Mouse (Mus musculus) retina, adult 2 months (tissue): ENCODE data around the gene Brwd1.
"Not testable (repeated sequence)": the region's sequence is repeated elsewhere in the genome, so short reads cannot be mapped to it uniquely, and the experiment has no call there.

Experiments used
- DNase-seq: peaks from one replicate; pipeline ENCODE4 v3.0.0-alpha.2; 2012; ENCODE audit warnings: low read depth, low spot score

Gene Brwd1

DNA sequence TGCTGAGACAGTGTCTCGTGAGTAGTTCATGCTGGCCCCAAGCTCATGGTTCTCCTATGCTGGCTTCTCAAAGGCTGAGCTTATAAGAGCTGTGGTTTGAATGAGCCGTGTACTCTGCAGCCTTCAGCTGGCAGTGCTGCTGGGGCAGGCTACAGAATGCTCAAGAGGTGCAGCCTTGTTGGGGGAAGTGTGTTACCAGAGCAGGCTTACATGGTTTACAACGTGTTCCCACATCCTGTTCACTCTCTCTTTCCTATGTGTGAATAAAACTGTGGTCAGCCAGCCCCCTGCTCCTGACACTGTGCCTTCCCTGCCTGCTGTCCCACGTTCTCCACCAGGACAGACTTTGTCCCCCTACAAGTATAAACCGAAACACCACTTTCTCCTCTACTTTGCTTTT lies 97.4 kb downstream of the Brwd1 start:
- DNase-seq: no peak

DNA sequence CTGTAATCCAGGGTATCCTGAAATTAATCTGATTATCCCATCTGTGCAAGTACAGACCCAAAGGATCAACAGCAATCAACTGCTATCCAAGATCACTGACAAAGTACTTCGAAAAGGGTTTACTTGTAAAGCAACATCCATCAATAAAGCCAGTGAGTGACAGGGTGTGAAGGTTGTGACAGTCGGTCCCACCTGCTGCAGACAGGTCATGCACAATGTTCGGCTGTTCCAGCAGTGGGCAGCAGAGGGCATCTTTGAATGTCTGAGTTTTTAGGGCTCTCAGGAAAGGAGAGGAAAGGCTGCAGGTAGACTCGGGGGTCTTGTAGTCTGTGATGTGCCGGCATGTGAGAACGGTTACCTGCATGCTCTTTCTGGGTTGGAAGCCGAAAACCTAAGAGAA lies 98.7 kb downstream of the Brwd1 start:
- DNase-seq: peak; percentile 37

DNA sequence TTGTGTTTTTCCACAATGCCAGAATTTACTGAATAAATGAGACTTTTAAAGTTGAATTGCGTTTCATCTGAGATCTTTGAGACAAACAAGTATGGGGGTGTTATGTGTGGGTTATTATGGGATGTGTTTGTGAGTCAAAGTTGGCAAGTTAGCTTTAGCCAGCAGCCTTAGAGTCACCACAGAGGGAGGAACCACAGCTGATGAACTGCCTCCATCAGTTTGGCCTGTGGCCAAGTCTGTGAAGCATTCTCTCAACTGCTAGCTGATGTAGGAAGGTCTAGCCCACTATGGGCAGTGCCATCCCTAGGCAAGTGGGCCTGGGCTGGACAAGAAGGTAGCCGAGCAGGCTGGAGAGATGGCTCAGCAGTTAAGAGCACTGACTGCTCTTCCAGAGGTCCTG lies 111.5 kb downstream of the Brwd1 start:
- DNase-seq: no peak

DNA sequence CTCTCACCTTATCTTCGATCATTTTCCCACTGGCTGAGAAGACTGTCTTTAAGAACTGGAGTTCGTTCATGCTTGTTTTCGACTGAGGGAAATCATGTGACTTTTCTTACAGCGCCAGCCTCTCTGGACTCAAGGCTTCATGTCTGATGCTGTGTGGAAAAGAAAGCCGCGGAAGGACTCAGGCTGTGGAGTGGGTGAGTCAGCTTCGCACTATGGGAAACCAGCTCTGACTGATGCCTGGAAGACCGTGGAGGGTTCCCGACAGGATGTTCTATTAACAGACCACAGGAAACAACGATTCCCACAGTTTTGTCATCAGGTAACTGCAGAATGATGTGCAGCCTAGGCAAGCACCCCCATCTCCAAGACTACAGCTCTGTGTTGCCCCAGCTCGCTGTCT lies 114.9 kb downstream of the Brwd1 start:
- DNase-seq: no peak

DNA sequence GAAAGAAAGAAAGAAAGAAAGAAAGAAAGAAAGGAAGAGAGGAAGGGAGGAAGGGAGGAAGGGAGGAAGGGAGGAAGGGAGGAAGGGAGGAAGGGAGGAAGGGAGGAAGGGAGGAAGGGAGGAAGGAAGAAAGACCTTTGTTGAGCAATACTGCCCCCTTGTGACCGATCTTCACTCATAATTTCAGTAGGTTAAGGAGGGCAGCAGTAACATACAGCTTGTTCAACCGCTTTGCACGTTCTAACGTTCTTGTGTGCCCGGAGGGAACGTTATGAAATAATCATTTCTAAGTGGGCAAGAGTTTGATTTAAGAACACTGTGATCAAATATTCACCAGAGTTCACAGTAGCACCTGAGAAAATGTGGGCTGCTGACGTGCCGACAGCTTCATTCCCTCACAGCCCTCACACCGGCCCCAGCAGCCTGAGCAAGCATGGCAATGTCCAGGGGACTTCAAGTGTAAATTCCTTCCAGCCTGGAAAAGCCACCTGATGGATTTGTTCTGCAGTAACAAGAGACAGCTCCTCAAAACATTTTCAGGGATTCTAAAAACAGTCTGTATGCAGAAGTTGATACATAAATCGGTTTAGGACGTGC lies 117.8 kb downstream of the Brwd1 start:
- DNase-seq: peak; percentile 6

DNA sequence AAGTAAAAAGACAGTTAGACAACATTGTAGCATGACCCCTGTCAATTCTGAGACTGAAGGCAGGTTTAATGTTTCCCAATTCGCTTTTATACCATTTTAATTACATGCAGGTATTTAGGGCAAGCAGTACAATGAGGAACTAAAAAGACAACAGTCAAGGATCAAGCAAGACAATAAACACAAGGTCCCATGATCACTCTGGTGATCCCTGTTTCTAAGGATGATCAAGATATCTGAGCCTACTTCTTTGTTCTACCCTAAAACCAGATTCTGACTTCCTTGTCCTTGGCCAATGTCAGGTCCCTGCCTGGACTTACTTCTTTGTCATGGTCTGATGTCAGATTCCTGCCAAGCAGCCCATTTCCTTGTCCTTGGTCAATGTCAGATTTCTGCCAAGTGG lies 120.8 kb downstream of the Brwd1 start:
- DNase-seq: not testable (repeated sequence)

DNA sequence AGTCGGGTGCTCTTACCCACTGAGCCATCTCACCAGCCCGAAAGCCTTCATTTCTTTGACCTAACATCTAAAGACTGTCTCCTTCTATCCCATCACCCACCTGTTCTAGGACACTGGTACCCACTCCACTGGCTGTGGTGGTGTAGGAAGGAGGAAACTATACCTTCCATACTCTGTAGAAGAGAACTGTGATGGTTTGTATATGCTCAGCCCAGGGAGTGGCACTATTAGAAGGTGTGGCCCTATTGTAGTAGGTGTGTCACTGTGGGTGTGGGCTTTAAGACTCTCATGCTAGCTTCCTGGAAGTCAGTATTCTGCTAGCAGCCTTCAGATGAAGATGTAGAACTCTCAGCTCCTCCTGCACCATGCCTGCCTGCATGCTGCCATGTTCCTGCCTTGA lies 121.6 kb downstream of the Brwd1 start:
- not testable (repeated sequence) for DNase-seq

DNA sequence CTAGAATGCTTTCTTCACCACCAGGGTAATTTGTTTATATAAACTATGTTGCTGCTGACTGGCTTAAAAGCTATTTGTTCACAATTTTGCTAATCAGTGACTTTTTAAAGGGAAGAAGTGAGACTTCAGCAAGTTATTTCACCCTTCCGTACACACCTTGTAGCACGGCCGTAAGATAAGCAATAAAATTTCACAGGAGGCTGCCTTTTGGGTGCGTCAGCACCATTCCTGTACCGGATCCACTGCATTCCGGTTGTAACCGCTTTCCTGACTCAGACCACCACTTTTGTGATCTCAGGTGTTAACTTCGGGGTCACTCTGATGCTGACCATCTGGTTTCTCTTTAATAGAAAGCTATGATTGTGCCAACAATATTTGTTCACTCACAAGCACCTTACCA lies 124.2 kb downstream of the Brwd1 start:
- DNase-seq: no peak

DNA sequence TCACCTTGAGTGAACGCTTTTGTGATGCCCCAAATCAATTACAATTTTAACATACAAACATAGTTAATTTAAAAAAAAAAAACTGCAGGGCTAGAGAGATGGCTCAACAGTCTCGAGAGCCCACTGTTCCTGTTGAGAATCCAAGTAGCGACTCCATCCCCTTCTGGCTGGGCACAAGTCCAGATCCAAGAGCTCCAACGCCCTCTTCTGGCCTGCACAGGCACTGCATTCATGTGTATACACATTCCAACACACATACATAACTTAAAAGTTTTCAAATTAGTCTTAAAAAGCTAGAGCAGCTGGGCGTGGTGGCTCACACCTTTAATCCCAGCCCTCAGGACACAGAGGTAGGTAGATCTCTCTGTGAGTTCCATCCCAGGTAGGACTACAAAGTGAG lies 125.7 kb downstream of the Brwd1 start:
- DNase-seq: no peak

DNA sequence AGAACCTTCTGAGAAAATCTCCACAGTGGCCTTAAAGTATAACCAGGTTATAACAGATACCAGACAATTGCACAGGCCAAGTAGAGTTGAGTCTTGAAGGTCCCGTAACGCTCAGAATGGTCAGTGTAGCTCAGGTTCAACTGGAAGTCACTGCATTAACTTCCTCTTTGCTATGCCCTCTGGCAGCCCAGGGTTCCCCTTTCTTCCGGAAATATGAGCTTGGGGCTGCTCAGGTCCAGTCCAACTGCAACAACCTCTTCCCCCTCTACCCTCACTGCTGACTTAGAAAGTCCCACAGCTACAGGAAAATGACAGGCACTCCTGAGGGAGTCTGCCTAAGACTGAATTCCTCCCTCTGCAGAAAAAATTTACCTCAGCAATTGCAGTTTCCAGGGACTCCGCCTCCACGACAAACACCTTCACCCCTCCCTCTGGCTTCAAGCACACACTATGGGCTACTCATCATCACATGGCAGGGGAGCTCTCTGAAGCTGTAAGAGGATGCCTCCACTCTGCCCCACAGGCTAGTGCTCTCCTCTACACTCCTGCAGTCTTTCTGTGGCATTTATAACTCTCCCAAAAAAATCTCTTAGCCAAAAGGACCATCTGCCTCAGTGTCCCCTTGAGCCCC lies 126.5 kb downstream of the Brwd1 start:
- DNase-seq: no peak

DNA sequence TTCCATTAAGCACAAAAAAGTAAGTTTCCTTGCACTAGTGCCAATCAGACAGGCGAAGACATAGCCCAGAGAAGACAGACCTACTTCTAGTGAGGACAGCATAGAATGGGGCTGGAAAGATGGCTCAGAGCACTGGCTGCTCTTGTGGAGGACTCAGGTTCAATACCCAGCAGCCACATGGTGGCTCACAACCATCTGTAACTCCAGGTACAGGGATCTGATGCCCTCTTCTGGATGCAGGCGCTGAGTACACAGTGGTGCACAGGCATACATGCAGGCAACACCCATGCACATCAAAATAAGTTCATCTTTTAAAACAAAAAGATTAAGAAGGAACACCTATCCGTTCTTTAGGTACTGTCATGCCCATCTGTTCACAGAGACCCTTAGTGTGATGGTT lies 128.0 kb downstream of the Brwd1 start:
- DNase-seq: no peak

DNA sequence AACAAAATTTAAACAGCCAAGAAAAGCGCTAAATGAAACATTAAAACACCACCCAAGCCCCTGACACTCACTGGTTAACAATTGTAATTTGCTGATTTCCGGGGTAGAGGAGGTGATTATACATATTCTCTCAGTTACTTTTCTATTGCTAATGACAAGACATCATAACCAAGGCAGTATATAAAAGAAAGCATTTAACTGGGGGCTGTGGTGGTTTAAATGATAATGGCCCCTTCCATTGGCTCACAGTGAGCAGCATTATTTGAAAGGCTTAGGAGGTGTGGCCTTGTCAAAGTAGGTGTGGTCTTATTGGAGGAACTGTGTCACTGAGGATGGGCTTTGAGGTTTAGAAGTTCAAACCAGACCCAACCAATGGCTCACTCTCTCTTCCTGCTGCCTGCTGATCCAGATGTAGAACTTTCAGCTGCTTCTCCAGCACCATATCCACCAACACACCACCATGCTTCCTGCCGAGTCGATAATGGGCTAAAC lies 129.1 kb downstream of the Brwd1 start:
- no peak for DNase-seq

DNA sequence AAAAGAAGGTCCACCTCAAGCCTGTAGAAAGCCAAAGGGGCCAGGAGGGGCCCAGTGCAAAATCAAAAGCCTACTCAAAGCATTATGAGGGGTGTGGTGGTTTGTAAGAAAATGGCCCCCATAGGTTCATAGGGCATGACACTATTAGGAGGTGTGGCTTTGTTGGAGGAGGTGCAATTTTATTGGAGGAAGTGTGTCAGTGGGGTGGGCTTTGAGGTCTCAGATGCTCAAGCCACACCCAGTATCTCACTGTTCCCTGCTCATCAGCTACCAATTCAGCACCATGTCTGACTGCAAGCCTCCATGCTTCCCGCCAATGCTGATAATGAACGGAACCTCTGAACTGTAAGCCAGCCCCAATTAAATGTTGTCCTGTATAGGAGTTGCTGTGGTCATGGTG lies 130.9 kb downstream of the Brwd1 start:
- DNase-seq: no peak

DNA sequence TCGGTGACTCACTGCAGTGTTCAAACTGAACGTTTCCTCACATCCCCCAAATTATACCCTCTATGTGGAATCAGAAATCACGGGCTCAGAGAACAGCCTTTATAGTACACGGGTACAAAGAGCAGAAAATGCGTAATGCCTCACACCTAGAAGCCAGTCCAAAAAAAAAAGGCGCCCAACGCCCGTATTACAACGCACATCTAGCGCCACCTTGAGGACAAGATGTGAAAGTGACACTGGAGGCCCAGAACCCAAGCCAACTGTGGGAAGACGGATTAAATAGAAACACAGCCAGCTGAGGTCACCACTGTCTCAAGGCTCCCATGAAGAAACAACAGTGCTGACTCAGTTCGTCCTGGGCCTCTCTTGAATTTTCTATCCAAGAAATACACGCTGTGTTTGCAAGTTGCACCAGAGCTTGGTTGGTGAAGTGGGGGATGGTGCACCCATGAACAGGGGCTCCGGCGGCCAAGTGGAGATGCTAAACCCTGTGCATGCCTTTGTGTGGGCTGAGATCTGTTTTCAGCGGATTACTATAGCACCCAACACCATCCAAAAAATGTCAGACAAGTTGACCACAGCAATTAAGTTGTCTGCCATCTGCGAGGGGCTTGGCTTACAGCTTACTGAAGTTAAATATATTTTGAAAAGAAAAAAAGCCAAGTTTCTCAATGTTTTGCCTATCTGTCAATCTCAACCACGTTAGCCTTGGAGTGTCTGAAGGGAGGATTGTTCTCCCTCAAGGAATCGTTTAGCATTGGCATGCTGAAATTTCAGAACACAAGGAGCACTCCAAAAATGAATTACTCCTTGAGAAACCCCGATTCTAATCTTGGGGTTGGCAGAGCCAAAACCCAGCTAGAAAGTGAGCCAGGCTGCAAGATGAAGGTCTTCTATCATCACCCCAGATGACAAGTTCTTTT lies 136.7 kb downstream of the Brwd1 start:
- peak; percentile 45 for DNase-seq

DNA sequence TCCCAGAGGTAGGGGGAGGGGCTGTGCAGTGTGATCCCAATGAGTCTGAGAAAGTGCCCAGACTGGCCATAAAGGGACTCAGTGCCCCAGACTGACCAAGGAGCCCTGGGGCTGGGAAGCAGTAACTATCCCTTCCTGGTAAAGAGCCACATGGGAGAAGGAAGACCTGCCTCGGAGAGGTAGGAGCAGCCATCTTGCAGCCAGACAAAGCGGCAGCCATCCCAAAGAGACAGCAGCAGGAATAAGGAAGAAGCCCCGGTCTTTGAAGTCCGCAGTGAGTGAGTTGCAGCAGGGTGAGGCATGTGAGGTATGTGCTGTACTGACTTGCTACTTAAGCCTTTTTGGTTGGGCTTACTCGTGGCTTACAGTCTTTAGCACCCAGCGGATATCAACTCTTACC lies 139.1 kb downstream of the Brwd1 start:
- no peak for DNase-seq
